Mouse (Mus musculus) ES-E14 (cell line): ENCODE data around the gene Arhgef2. TPM values are rescaled to one million over a fixed set of nuclear protein-coding genes. Genes with fewer than 3 reads are reported as not detected.

Experiments
- DNase-seq: peaks from one replicate; pipeline ENCODE4 v3.0.0-alpha.2; 2013; ENCODE audit warnings: low read depth, low spot score
- H3K27ac ChIP-seq: 2 replicates; pipeline ENCODE4 v1.5.1; 2012; ENCODE audit warnings: low read depth, mild to moderate bottlenecking, low read length, moderate library complexity, mixed read lengths; ENCODE audit not compliant: poor library complexity, insufficient read depth, severe bottlenecking
- H3K36me3 ChIP-seq: 2 replicates; pipeline ENCODE4 v1.6.1; 2012; ENCODE audit warnings: mild to moderate bottlenecking, low read length, moderate library complexity, mixed read lengths; ENCODE audit not compliant: control insufficient read depth, poor library complexity, insufficient read depth, severe bottlenecking
- H3K4me1 ChIP-seq, 2 experiments: fragments of 150-350 bp in 1 of 2; sonication (generic) in 1 of 2; 2 replicates each; pipeline ENCODE4 v1.6.1; 2012; ENCODE audit warnings: low read length in 2 of 2, mild to moderate bottlenecking in 1 of 2, mixed read lengths in 1 of 2; ENCODE audit not compliant: control insufficient read depth in 2 of 2, insufficient read depth in 2 of 2, poor library complexity in 1 of 2
- H3K4me3 ChIP-seq, 2 experiments: fragments of 150-350 bp in 1 of 2; sonication (generic) in 1 of 2; 2 replicates each; pipeline ENCODE4 v1.5.1; 2012; ENCODE audit warnings: low read length in 2 of 2, low read depth in 1 of 2, mild to moderate bottlenecking in 1 of 2, mixed read lengths in 1 of 2; ENCODE audit not compliant: insufficient read depth in 1 of 2, poor library complexity in 1 of 2, severe bottlenecking in 1 of 2
- H3K9ac ChIP-seq: 2 replicates; pipeline ENCODE4 v1.6.1; 2012; ENCODE audit warnings: low read depth, mild to moderate bottlenecking, low read length, mixed read lengths; ENCODE audit not compliant: poor library complexity, insufficient read depth, severe bottlenecking
- H3K9me3 ChIP-seq: fragments of 150-350 bp; sonication (generic); 2 replicates; pipeline ENCODE4 v1.6.1; 2012; ENCODE audit warnings: low read depth, mild to moderate bottlenecking, low read length; ENCODE audit not compliant: control insufficient read depth, insufficient read depth
- CHD2 ChIP-seq: IDR thresholded peaks from 2 replicates; pipeline ENCODE4 v1.6.1; 2014; ENCODE audit warnings: mild to moderate bottlenecking, low read depth, low read length, inconsistent platforms
- HCFC1 ChIP-seq: IDR thresholded peaks from 2 replicates; pipeline ENCODE4 v1.6.1; 2012; ENCODE audit warnings: low read length, inconsistent platforms, borderline replicate concordance; ENCODE audit not compliant: insufficient read depth
- MAFK ChIP-seq: IDR thresholded peaks from 2 replicates; pipeline ENCODE4 v1.6.1; 2014; ENCODE audit warnings: mild to moderate bottlenecking, low read depth, low read length, inconsistent platforms; ENCODE audit not compliant: insufficient read depth
- ZC3H11A ChIP-seq: IDR thresholded peaks from 2 replicates; pipeline ENCODE4 v1.6.1; 2012; ENCODE audit warnings: low read depth, mild to moderate bottlenecking, inconsistent platforms, low read length, borderline replicate concordance
- ZNF384 ChIP-seq: IDR thresholded peaks from 2 replicates; pipeline ENCODE4 v1.6.1; 2012; ENCODE audit warnings: low read depth, low read length, inconsistent platforms
- in situ Hi-C, 2 experiments: fragments of 600-800 bp; cut with MboI; formaldehyde crosslinking; loops; one replicate each; pipeline ENCODE4 v1.15.1; 2025; ENCODE audit warnings: low sequenced_read_pairs in 2 of 2, inconsistent platforms in 1 of 2; ENCODE audit not compliant: unreplicated experiment in 2 of 2
- total RNA-seq: library from RNA; depleted of rRNA; stranded (reverse); fragments of 300-350 nt; gene quantifications from 2 replicates; pipeline ENCODE4 v1.2.3, GENCODE M21; 2012

Gene Arhgef2
- total RNA-seq, 1 experiment = 50.8 TPM

DNA sequence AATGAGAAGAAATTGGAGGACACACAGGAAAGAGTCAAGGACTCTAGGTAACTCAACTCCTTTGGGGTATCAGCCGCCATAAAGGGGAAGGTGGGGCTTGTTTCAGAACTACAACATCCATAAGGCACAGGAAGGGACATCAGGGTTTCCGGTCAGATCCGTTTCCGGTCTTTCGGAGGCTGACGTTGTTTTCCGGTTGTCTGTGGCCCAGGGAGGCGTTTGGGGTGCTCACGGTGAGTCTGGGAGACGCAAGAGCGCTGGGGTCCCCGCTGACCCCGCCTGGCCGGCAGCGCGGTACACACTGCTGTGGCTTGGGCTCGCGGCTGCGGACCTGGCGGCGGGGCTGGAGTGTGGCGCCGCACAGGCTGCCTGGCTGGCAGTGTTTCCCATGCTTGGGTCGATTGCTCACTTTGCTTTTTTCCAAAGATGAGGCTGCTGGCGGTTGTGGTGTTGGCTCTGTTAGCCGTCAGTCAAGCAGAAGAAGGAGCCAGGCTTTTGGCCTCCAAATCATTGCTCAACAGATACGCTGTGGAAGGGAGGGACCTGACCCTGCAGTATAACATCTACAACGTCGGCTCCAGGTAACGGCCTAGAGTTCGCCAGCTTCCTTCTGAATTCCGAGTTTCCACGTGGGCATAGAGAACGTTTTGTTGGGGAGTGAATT is 26.2 kb upstream of the Arhgef2 start:
- Histone ChIP-seq H3K27ac (peak overlapping the region; percentile 86), H3K4me1 (peaks cover 0 to 7% of the 10 kb centered on the region in 2 experiments; a peak in 1 of 4 replicates), H3K4me3 (peak overlapping the region; percentile 90 to 97), H3K9ac (peak overlapping the region; percentile 96), H3K9me3 (no peaks in the 10 kb centered on the region), H3K36me3 (peaks cover 22% of the 10 kb centered on the region)
- in situ Hi-C loops = no loop called here
- DNase-seq = no peak
- TF ChIP-seq MAFK (no peak), HCFC1 (peak; percentile 99), ZNF384 (no peak), CHD2 (peak; percentile 52; the same call in 1 of the 2 replicates)

DNA sequence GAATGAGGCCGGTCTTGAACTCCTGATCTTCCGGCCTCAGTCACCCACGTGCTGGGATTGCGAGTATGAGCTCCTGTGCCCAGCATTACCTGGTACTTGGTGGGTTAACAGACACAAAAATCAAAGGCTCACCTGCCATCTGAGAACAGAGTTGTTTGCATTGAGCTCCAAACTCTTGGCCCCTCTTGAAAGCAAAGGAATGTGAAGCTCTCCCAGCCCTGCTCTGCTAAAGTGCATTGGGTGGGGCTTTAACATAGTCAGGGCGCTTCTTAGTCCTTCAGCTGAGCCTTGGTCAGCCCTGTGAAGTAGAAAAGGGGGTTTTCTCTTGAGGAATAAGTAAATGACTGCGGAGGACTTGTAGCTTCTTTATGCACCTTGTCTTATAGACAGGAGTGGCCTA is 20.0 kb upstream of the Arhgef2 start:
- TF ChIP-seq ZC3H11A (no peak), MAFK (no peak), ZNF384 (no peak), HCFC1 (no peak), CHD2 (no peak)
- no peak for DNase-seq
- Histone ChIP-seq H3K9me3 (no peaks in the 10 kb centered on the region), H3K36me3 (peaks cover 49% of the 10 kb centered on the region), H3K9ac (peak overlapping the region; percentile 59; the same call in 1 of the 2 replicates), H3K4me3 (peak overlapping the region; percentile 8 to 26; a peak in 2 of 4 replicates), H3K27ac (peak overlapping the region; percentile 54), H3K4me1 (peaks cover 12 to 15% of the 10 kb centered on the region in 2 experiments; a peak in 3 of 4 replicates)
- in situ Hi-C loops = no loop called here

DNA sequence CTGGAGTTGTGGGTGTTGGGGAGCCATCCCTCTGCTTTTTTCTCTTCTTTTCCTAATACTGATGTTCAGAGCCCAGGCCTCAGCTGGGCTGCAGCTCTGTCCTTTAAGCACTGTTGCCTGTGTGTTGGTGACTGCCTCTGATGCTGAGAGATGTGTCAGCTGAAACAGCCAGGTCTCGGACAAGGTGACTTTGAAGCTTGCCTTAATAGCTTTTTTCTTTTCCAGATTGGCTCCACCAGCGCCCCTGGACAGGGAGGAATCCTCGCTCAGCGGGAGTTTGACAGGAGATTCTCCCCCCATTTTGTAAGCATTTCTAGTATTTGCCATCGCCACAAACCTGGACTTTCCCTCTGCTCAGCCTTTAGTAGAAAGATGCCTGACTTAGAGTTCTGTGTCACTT is 19.1 kb upstream of the Arhgef2 start:
- Histone ChIP-seq H3K9ac (peak overlapping the region; percentile 13; the same call in 1 of the 2 replicates), H3K4me1 (peaks cover 15 to 24% of the 10 kb centered on the region in 2 experiments; a peak in 3 of 4 replicates), H3K27ac (peak overlapping the region; percentile 58; the same call in 1 of the 2 replicates), H3K36me3 (peaks cover 44% of the 10 kb centered on the region), H3K9me3 (no peaks in the 10 kb centered on the region), H3K4me3 (no peak overlapping the region)
- TF ChIP-seq HCFC1 = no peak
- no peak for TF ChIP-seq ZC3H11A
- no peak for TF ChIP-seq ZNF384
- no peak for TF ChIP-seq CHD2
- no peak for TF ChIP-seq MAFK
- in situ Hi-C loops = no loop called here
- no peak for DNase-seq

DNA sequence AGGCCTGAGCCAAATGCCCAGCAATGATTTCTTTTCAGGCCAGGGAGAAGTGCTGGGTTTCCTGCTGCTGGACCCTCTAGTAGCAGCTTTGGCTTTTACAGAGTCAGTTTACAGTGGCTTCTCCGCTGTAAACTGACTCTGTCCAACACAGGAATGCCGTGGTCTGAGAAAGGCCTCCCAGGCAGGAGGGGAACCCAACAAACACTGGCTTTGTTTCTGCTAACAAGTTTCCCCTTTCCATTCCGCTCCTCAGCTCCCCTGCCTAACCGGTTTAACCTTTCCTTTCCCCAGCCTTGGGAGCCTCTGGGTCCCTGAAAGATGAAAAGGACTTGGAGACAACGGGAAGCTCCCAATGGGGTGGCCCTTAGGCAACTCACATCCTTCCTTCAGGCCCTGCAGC is 15.5 kb upstream of the Arhgef2 start:
- Histone ChIP-seq H3K9ac (peak overlapping the region; percentile 14; the same call in 1 of the 2 replicates), H3K4me1 (peaks cover 22 to 39% of the 10 kb centered on the region in 2 experiments; a peak in 3 of 4 replicates), H3K27ac (peak overlapping the region; percentile 75), H3K4me3 (no peak overlapping the region), H3K36me3 (peaks cover 28% of the 10 kb centered on the region), H3K9me3 (no peaks in the 10 kb centered on the region)
- no peak for TF ChIP-seq MAFK
- TF ChIP-seq ZC3H11A = no peak
- no peak for TF ChIP-seq ZNF384
- TF ChIP-seq CHD2 = no peak
- TF ChIP-seq HCFC1 = no peak
- DNase-seq = no peak
- in situ Hi-C loops = no loop called here
